Mouse (Mus musculus) liver, embryonic 18 days (tissue): ENCODE data around the gene Tln1. TPM values are rescaled to one million over a fixed set of nuclear protein-coding genes. Genes with fewer than 3 reads are reported as not detected.

Experiments
- polyA plus RNA-seq: library from polyadenylated mRNA; depleted of rRNA; stranded (reverse); fragments of >200 nt; gene quantifications from 2 replicates; pipeline ENCODE4 v1.2.3, GENCODE M21; 2012; rRNA removed

Tln1 gene
- 24.2 and 32.2 TPM in 2 replicates for polyA plus RNA-seq

GRCm38 (mm10) chr4:43561997-43562768 is at the start of gene Tln1, which contains the start of gene Creb3:
Gene Tln1, minus strand, starts transcription at chr4:43562691.
Gene Creb3, plus strand, starts transcription at chr4:43562332.

GRCm38 (mm10) chr4:43584444-43585416 is 22.2 kb upstream of the Tln1 start, which contains the start of gene Msmp:
Gene Msmp, minus strand, starts transcription at chr4:43584494.

GRCm38 (mm10) chr4:43578376-43579204 is 16.1 kb upstream of the Tln1 start, which contains the start of the genes Rgp1 and Gba2:
Gene Rgp1, plus strand, starts transcription at chr4:43578715.
Gene Gba2, minus strand, starts transcription at chr4:43578873.

GRCm38 (mm10) chr4:43506536-43507185 is 55.8 kb downstream of the Tln1 start, which contains the start of gene Car9:
Gene Car9, plus strand, starts transcription at chr4:43506966.

GRCm38 (mm10) chr4:43499407-43500333 is 62.8 kb downstream of the Tln1 start, which contains the start of gene Arhgef39:
Gene Arhgef39, minus strand, starts transcription at chr4:43499695.

GRCm38 (mm10) chr4:43492821-43493185 is 69.7 kb downstream of the Tln1 start, which contains the start of gene Ccdc107:
Gene Ccdc107, plus strand, starts transcription at chr4:43492900.

GRCm38 (mm10) chr4:43483535-43484091 is 78.9 kb downstream of the Tln1 start, which contains the start of gene Sit1:
Gene Sit1, minus strand, starts transcription at chr4:43483734.

Other genes with a start within 250 kb of the Tln1 start
- gene Rusc2, start 180.7 kb downstream of the Tln1 start, polyA plus RNA-seq: 2.9 and 4.0 TPM in 2 replicates
- 0.08 and 0.11 TPM in 2 replicates for gene Fam166b, start 133.6 kb downstream of the Tln1 start, polyA plus RNA-seq
- gene Tesk1, start 120.8 kb downstream of the Tln1 start, polyA plus RNA-seq: 5.2 and 5.5 TPM in 2 replicates
- 5.9 and 7.6 TPM in 2 replicates for gene Cd72, start 108.1 kb downstream of the Tln1 start, polyA plus RNA-seq
- 0.66 and 0.95 TPM in 2 replicates for gene Sit1, start 79.0 kb downstream of the Tln1 start, polyA plus RNA-seq
- 61.8 and 73.3 TPM in 2 replicates for gene Ccdc107, start 69.8 kb downstream of the Tln1 start, polyA plus RNA-seq
- 21.6 and 29.0 TPM in 2 replicates for gene Arhgef39, start 63.0 kb downstream of the Tln1 start, polyA plus RNA-seq
- 1.2 TPM in 2 replicates for gene Car9, start 55.7 kb downstream of the Tln1 start, polyA plus RNA-seq
- gene Tpm2, start 38.9 kb downstream of the Tln1 start, polyA plus RNA-seq: 7.9 and 9.7 TPM in 2 replicates
- gene Creb3, start 359 bp downstream of the Tln1 start, polyA plus RNA-seq: 18.2 and 19.5 TPM in 2 replicates
- 13.1 and 16.8 TPM in 2 replicates for gene Rgp1, start 16.0 kb upstream of the Tln1 start, polyA plus RNA-seq
- gene Gba2, start 16.2 kb upstream of the Tln1 start, polyA plus RNA-seq: 10.0 and 13.0 TPM in 2 replicates
- gene Msmp, start 21.8 kb upstream of the Tln1 start, polyA plus RNA-seq: 0.04 TPM in 1 of 2 replicates, not detected in the other
- 2.2 and 2.9 TPM in 2 replicates for gene Npr2, start 69.2 kb upstream of the Tln1 start, polyA plus RNA-seq
- gene Spag8, start 90.9 kb upstream of the Tln1 start, polyA plus RNA-seq: 0.25 and 0.35 TPM in 2 replicates
- gene Hint2, start 93.8 kb upstream of the Tln1 start, polyA plus RNA-seq: 52.1 and 54.6 TPM in 2 replicates
- gene Tmem8b, start 106.3 kb upstream of the Tln1 start, polyA plus RNA-seq: 0.26 and 0.30 TPM in 2 replicates
- under 0.01 and 0.03 TPM in 2 replicates for gene Fam221b, start 106.5 kb upstream of the Tln1 start, polyA plus RNA-seq
- gene Olfr70, start 138.1 kb upstream of the Tln1 start, polyA plus RNA-seq: not detected in 2 replicates
- not detected in 2 replicates for gene Olfr71, start 147.6 kb upstream of the Tln1 start, polyA plus RNA-seq
- gene Hrct1, start 164.5 kb upstream of the Tln1 start, polyA plus RNA-seq: 0.28 and 0.39 TPM in 2 replicates
- gene Spaar, start 167.3 kb upstream of the Tln1 start, polyA plus RNA-seq: 0.07 and 0.10 TPM in 2 replicates
- not detected in 2 replicates for gene Olfr159, start 208.3 kb upstream of the Tln1 start, polyA plus RNA-seq